Mouse (Mus musculus) frontal cortex, postnatal 36 days (tissue): ENCODE results near the gene Pknox2.

Experiments
- DNase-seq, 2 experiments: peaks; one replicate each; pipeline ENCODE4 v3.0.0; 2022; ENCODE audit warnings: low spot score in 2 of 2

Gene Pknox2

GRCm38 (mm10) chr9:36883569-36883968, 263.6 kb downstream of the Pknox2 start:
- DNase-seq: no peak

- peak in 1 of 2 experiments; percentile 59 for DNase-seq
Measured at GRCm38 (mm10) chr9:36882034-36882745, 265.0 kb downstream of the Pknox2 start.

GRCm38 (mm10) chr9:36881615-36882014, 265.6 kb downstream of the Pknox2 start:
- DNase-seq: no peak

- no peak for DNase-seq
Measured at GRCm38 (mm10) chr9:36876787-36877186, 270.4 kb downstream of the Pknox2 start.

GRCm38 (mm10) chr9:36876313-36876712, 270.9 kb downstream of the Pknox2 start:
- no peak for DNase-seq

- no peak for DNase-seq
Measured at GRCm38 (mm10) chr9:36873796-36874195, 273.4 kb downstream of the Pknox2 start.

- DNase-seq: no peak
Measured at GRCm38 (mm10) chr9:36870263-36870662, 276.9 kb downstream of the Pknox2 start.

GRCm38 (mm10) chr9:36868662-36869061, 278.5 kb downstream of the Pknox2 start:
- DNase-seq: no peak

GRCm38 (mm10) chr9:36864862-36865813, 282.1 kb downstream of the Pknox2 start:
- no peak for DNase-seq

- DNase-seq: no peak
Measured at GRCm38 (mm10) chr9:36863694-36864093, 283.5 kb downstream of the Pknox2 start.

- DNase-seq: no peak
Measured at GRCm38 (mm10) chr9:36862576-36862975, 284.6 kb downstream of the Pknox2 start.

- DNase-seq: peak in 1 of 2 experiments; percentile 68
Measured at GRCm38 (mm10) chr9:36858677-36859076, 288.5 kb downstream of the Pknox2 start.

GRCm38 (mm10) chr9:36857476-36858117, 289.6 kb downstream of the Pknox2 start:
- DNase-seq: no peak

- DNase-seq: no peak
Measured at GRCm38 (mm10) chr9:36856351-36856750, 290.9 kb downstream of the Pknox2 start.

- no peak for DNase-seq
Measured at GRCm38 (mm10) chr9:36852175-36852574, 295.0 kb downstream of the Pknox2 start.

- DNase-seq: no peak
Measured at GRCm38 (mm10) chr9:36850091-36850490, 297.1 kb downstream of the Pknox2 start.

GRCm38 (mm10) chr9:36848661-36849060, 298.5 kb downstream of the Pknox2 start:
- DNase-seq: no peak

- DNase-seq: no peak
Measured at GRCm38 (mm10) chr9:36846346-36846745, 300.9 kb downstream of the Pknox2 start.
